Mouse (Mus musculus) cerebellum, postnatal 14 days (tissue): ENCODE data around the gene Cbfa2t3.
A peak's percentile ranks its signal among the peaks of the same experiment; 100 is the strongest.

Experiments used
- DNase-seq, 2 experiments: peaks; one replicate each; pipeline ENCODE4 v3.0.0; 2021; ENCODE audit warnings: mixed read lengths in 2 of 2

Gene Cbfa2t3

DNA sequence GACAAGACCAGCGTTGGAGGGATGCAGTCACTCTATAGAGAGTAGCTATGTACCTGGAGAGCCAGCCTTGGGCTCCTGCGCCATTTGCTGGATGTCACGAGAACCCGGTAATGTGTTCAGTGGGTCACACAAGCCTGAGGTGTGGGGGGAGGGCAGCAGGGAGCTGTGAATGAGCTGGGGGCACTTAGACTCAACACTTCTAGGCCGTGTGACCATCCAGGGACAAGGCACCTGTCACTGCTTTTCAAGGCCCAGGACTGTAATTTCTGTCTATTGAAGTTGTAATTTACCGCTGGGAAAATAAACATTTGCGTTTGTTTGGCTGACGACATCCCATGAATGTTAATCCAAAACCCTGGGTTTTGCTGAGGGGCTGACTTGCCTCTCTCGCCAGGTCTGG lies 12.0 kb downstream of the Cbfa2t3 start:
- DNase-seq = no peak

DNA sequence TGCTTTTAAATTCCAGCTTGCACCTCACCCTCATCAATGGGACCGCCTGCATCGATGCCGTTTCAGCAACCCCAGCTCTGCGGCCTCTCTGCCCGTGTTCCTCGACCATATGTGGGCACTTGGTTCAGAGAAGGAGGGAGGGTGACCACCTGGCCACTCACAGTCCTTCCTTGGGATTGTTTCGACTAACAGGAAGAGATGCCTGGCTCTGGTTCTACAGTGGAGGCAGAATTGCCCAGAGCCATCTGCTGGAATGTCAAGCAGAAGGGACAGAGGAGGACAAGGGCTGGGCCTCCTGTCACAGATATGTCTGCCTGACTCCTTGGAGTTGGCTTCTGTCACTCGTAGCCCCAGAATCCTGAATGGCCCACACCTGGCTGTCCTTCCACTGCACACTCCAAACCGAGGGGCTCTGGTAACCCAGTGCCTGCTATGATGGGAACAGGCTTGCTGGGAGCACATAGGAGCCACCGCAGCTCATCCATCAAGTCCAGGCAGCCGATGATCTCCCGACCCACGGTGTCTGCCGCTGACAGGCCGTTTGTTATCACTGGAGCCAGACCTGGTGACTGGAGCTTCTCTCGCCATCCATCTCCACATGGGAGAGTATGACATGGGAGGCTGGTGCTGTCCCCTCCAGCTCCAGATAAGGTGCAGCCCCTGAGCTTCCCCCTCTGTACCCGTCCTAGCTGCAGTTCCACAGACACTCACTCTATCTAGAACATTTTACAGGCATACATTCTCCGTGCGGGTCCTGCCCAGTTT lies 13.6 kb downstream of the Cbfa2t3 start:
- DNase-seq = peak in 1 of 2 experiments; percentile 54

DNA sequence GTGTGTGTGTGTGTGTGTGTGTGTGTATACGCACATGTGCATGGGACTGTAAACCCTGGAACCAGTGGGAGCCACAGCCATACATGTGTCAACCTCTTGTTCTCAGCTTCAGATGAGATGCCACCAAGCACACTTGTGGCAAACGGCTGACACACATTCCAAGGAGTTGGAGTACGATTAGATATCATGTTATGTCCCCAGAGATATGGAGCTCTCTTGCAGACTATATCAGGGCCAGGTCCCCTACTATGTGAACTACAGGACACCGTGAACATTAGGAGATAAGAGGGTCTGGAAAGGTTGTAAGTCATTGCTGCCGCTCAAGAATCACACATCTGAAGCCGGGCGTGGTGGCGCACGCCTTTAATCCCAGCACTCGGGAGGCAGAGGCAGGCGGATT lies 16.1 kb downstream of the Cbfa2t3 start:
- no peak for DNase-seq

DNA sequence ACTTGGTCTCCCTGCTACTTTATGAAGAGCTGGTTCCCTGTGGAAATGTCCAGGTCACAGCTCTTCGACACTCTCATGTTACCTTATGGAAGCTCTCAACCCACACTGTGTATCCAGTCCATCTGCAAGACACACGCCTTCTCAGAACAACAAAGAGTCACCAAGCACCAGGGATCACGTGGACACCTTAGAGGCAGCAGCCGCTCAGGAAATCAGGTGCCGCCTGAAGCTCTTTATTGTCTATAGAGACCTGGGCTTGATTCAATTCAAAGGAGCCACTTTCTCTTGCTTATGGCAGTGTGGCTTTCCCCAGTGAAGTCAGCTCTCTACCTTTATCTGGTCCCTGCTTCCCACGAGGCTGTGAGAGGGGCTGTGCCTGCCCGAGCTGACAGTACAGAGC lies 18.7 kb downstream of the Cbfa2t3 start:
- no peak for DNase-seq

DNA sequence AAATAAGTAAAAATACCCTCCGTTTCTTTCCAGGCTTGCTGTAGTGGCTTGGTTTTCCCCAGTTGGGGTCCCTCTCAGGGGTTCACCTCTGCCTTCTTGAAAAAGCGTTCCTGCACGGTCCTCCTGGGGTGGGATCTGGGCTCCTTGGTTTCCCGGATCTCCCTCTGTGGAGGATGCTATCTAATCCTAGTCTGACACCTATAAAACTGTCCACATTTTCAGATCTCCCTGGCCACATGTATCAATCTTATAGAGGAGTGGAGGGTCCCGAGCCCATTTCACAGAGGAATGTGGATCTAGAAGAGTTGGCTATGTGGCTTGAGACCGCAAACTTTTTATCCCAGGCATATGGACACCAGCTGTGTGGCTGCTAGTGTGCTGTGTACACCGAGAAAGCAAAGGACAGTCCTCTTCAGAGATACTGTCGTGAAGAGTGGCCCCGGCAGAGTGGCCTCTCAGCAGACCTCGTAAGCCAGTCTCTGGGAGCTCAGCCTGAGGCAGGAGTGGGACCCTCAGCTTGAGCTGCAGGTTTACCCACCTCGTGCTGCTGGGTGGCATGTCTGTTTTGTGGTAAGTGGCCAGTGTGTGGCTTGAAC lies 19.5 kb downstream of the Cbfa2t3 start:
- no peak for DNase-seq

GRCm38 (mm10) chr8:122678896-122679210 lies 20.1 kb downstream of the Cbfa2t3 start:
- no peak for DNase-seq

GRCm38 (mm10) chr8:122678061-122678895 lies 20.6 kb downstream of the Cbfa2t3 start:
- DNase-seq = peak; percentile 92 to 94

GRCm38 (mm10) chr8:122677481-122678021 lies 21.4 kb downstream of the Cbfa2t3 start:
- DNase-seq = peak in 1 of 2 experiments; percentile 80

DNA sequence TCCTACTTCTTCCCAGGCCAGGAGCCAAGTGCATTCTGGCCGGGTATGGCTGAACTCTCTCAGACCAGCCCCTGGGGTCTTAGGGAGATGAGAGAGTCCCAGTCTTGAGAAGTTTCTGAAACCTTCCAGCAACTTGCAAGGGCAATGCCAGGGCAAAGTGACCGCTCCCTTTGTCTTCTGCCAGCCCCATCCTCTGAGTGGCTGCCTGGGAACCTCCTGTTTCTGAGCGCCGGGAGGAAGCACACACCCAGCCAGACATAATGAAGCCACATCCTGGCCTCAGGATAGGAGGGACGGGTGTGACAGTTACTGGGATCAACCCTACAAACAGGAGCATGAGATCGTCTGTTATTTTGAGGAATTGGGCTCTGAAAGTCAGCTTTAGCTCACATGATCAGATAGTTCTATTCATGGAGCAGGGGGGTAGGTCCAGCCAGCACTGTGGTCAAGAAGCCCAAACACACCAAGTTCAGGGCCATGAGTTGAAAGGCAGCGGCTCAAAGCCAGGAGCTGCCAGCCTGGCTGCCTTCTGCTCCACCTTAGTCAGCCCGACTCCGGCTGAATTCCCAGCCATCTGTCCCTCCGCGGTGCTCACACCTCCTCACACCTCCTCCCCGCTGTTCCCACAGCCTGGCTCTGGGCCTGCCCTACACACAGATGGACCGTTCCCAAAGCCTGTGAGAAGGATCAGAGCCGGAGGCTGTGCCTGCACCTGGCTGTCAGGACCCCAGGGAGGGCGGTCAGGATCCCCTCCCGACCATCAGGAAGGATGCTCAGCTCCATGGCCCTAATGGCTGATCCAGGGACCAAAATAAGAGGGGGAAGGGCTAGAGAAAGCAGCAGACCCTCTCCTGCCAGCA lies 22.1 kb downstream of the Cbfa2t3 start:
- DNase-seq = peak; percentile 96 to 97

GRCm38 (mm10) chr8:122675596-122676420 lies 23.1 kb downstream of the Cbfa2t3 start:
- DNase-seq = peak; percentile 71 to 77

- DNase-seq = peak; percentile 50 to 58
These were observed 23.9 kb downstream of the Cbfa2t3 start for GRCm38 (mm10) chr8:122674999-122675398.

DNA sequence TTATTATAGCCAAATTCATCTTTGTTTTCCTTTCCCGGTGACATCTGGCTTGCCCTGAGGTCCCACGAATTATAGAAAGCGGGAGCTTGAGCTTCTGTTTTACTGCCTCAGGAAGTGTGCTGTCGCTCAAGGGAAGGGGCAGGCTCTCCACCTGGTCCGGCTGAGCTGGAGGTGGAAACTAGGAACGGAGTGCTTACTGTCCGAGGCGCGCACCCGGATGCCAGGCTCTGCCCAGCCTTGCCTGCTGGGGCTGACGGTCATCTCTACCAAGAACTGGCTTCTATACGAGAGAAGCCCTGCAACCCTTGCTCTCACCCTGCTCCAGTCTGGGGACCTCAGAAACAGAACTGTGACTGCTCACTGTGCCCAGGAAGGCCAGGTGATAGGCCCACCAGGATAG lies 24.9 kb downstream of the Cbfa2t3 start:
- DNase-seq = peak; percentile 46 to 56

DNA sequence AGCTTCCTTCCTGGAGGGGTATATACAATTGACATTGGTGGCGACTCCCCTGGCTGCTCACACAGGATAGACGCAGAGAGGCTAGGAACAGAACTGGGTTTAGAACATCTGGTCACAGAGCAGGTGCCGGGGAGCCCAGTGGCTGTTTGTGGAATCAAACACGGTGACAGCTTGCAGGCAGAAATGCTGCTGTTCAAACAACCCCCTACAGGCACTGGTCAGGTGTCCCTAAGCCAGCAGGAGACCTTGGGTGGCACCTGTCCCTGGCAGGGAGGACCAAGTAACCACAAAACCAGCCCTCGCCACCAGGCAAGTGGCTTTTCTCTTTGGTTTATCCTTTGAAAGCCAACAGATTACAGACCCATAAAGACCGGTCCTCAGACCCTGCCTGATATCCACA lies 27.0 kb downstream of the Cbfa2t3 start:
- no peak for DNase-seq

DNA sequence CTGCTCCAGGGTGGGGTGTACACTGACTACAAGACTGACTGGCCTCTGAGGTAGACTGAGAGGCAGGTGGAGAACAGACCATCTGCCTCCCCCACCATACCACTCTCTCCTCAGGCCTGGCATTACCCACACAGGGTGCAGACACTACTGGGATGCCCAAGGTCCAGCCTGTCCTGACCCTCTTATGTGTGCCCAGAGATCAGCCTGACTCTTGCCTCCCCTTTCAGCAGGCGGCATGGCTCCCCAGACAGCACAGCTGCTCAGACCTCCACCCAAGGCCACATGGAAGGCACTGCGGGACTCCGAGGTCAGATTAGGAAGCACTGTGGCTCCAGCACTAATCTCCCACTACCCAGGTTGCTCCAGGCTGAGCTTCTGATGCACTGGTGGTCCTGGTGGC lies 28.2 kb downstream of the Cbfa2t3 start:
- no peak for DNase-seq

- DNase-seq = peak in 1 of 2 experiments; percentile 48
These were observed 28.9 kb downstream of the Cbfa2t3 start for GRCm38 (mm10) chr8:122670001-122670400.

GRCm38 (mm10) chr8:122669370-122669769 lies 29.5 kb downstream of the Cbfa2t3 start:
- DNase-seq = no peak

GRCm38 (mm10) chr8:122667854-122668253 lies 31.1 kb downstream of the Cbfa2t3 start:
- peak in 1 of 2 experiments; percentile 56 for DNase-seq

DNA sequence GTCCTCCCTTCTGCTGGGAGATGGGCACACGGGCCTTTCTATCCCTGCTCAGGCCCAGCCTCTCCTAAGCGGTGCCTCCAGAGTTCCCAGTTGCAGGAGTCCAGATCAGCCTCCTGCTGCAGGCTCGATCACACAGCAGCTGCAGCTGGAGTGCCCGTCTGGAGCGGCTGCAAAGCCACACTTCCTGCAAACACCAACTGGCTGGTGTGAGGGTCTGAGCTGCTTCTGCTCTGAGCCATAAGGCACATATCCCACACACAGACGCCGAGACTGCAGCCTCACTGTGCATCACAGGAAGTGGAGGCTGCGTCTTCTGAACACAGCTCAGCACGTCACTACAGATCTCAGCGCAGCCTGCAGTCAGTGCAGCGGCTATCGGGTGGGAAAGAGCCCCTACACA lies 32.1 kb downstream of the Cbfa2t3 start:
- DNase-seq = no peak

DNA sequence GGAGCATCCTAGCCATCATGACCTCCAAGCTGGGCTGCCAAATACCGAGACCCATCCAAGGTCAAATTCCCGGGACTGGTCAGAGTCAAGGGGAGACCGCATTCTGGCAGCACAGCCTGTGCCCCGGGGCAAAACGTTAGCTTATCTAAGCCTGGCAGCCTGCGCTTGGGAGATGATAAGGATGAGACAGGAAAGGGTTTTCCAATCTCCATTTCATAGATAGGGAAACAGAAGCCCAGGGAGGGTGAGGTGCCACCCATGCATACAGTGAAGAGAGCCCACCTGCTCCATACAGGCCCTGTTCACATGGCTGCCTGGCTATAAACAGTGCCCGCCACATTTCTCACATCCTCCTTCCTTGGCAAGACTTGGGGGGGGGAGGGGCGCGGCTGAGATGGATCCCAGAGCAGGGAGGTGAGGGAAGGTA lies 32.6 kb downstream of the Cbfa2t3 start:
- peak in 1 of 2 experiments; percentile 62 for DNase-seq

DNA sequence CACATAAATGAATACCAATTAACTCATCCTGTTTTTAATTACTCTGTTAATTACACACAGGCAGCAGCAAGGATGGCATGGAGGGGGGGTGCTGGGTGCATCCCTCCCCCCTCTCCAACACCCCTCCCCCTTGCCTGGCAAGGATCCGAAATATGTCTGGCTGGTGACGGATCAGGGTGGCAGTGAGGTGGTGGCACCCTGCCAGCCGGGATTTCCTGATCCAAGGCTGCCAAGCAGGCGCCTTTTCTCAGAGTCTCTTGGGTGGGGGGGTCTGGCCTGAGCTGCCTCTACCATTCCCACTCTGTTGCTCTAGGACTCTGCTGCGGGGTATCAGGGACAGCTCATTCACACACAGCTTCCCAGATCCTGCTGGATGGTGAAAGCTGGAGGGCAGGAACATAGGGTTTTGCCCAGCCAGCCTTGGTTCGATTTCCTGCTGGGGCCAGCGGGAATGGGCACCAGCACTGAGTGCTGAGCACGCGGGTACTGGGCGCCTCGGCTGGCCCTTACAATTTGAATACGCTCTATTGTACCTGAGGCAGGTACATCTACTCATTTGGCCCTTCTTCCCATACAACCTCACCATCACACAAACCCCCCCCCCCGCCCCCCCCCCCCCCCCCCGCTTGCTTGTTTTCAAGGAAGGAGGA lies 33.1 kb downstream of the Cbfa2t3 start:
- peak; percentile 88 to 91 for DNase-seq

- DNase-seq = peak; percentile 76 to 80
These were observed 33.7 kb downstream of the Cbfa2t3 start for GRCm38 (mm10) chr8:122665221-122665620.
